Mouse (Mus musculus) liver, embryonic 14.5 days (tissue): ENCODE measurements around the gene Apob. TPM values are rescaled to one million over a fixed set of nuclear protein-coding genes. Genes with fewer than 3 reads are reported as not detected.

Experiments
- ATAC-seq: fragments of 200-750 bp; cut with Nextera tagmentation; 2 replicates; pipeline ENCODE4 v1.8.0; 2017; ENCODE audit warnings: moderate number of reproducible peaks, mild to moderate bottlenecking, moderate library complexity; ENCODE audit not compliant: insufficient read depth
- DNase-seq, 3 experiments: peaks; one replicate each; pipeline ENCODE4 v3.0.0-alpha.2; 2012 to 2013; ENCODE audit warnings: low read depth in 3 of 3, low spot score in 3 of 3
- H3K27ac ChIP-seq: fragments of 300-500 bp; sonication (generic); 2 replicates; pipeline ENCODE4 v1.5.1; 2014; ENCODE audit warnings: moderate library complexity, mild to moderate bottlenecking, control low read depth, inconsistent platforms
- H3K27me3 ChIP-seq: fragments of 300-500 bp; sonication (generic); 2 replicates; pipeline ENCODE4 v1.6.1; 2014; ENCODE audit warnings: mild to moderate bottlenecking, low read length, moderate library complexity; ENCODE audit not compliant: control insufficient read depth, insufficient read depth
- H3K36me3 ChIP-seq: fragments of 300-500 bp; sonication (generic); replicated peaks from 2 replicates; pipeline ENCODE4 v1.6.1; 2014; ENCODE audit warnings: low read depth; ENCODE audit not compliant: control insufficient read depth, insufficient read depth
- H3K4me1 ChIP-seq, 2 experiments: fragments of 200-500 bp in 1 of 2; fragments of 300-500 bp in 1 of 2; sonication (generic) in 1 of 2; replicated peaks; 2 replicates each; pipeline ENCODE4 v1.6.1; 2012 to 2014; ENCODE audit warnings: antibody characterized with exemption in 1 of 2, inconsistent platforms in 1 of 2, low read length in 1 of 2; ENCODE audit not compliant: control insufficient read depth in 2 of 2, insufficient read depth in 2 of 2
- H3K4me2 ChIP-seq: fragments of 300-500 bp; sonication (generic); 2 replicates; pipeline ENCODE4 v1.6.1; 2014; ENCODE audit warnings: low read depth, mild to moderate bottlenecking, control low read depth, moderate library complexity
- H3K4me3 ChIP-seq, 2 experiments: fragments of 200-500 bp in 1 of 2; fragments of 300-500 bp in 1 of 2; sonication (generic) in 1 of 2; 2 replicates each; pipeline ENCODE4 v1.5.1; 2012 to 2014; ENCODE audit warnings: low read depth in 2 of 2, low read length in 2 of 2, mild to moderate bottlenecking in 2 of 2, control low read depth in 1 of 2, inconsistent platforms in 1 of 2, moderate library complexity in 1 of 2; ENCODE audit not compliant: insufficient read depth in 1 of 2
- H3K9ac ChIP-seq: fragments of 300-500 bp; sonication (generic); replicated peaks from 2 replicates; pipeline ENCODE4 v1.6.1; 2014; ENCODE audit warnings: mild to moderate bottlenecking, control low read depth, moderate library complexity
- H3K9me3 ChIP-seq: fragments of 300-500 bp; sonication (generic); 2 replicates; pipeline ENCODE4 v1.6.1; 2016; ENCODE audit warnings: low read length, mixed read lengths; ENCODE audit not compliant: control insufficient read depth
- CTCF ChIP-seq: IDR thresholded peaks from 2 replicates; pipeline ENCODE4 v1.5.1; 2016; ENCODE audit warnings: antibody characterized with exemption, low read depth, control low read depth
- EP300 ChIP-seq: IDR thresholded peaks from 2 replicates; pipeline ENCODE4 v1.6.1; 2016; ENCODE audit warnings: antibody characterized with exemption, low read depth
- WGBS: fragments of 180-500 bp; shearing (Covaris S2); extraction: QIAGEN DNeasy Blood & Tissue Kit; methylation state at CpG from one replicate; pipeline ENCODE4 v1.1.7; 2014; ENCODE audit not compliant: insufficient replicate concordance; 5-methylcytosine and 5-hydroxymethylcytosine counted together
- polyA plus RNA-seq, 2 experiments: library from polyadenylated mRNA; depleted of rRNA in 1 of 2; stranded (reverse) in 1 of 2; unstranded in 1 of 2; fragments of >200 nt; fragmentation: Nextera tagmentation in 1 of 2; extraction: Ambion mirVana in 1 of 2; gene quantifications; 2 replicates each; pipeline versions ENCODE4 v1.2.1 to v1.2.3; 2012 to 2014

Apob gene
- polyA plus RNA-seq (2012; rRNA removed) (65.0 and 94.4 TPM in 2 replicates), polyA plus RNA-seq (2014; fragmentation: Nextera tagmentation; extraction: Ambion mirVana) (112 and 123 TPM in 2 replicates)

GRCm38 (mm10) chr12:7977466-7978189 lies at the start of gene Apob:
Gene Apob (plus strand): TSS chr12:7977648.
- H3K4me3 ChIP-seq, result peak within 1 kb of the TSS; percentile 31 to 49
- no peak for TF ChIP-seq CTCF
- TF ChIP-seq EP300, result no peak
- H3K9me3 ChIP-seq, result no peaks in the 10 kb centered on the region
- H3K36me3 ChIP-seq, result no peaks in the 10 kb centered on the region
- 0 out of 4 replicates have a peak, but pooled peaks cover 0 to 2% of the 10 kb centered on the region in 2 experiments for H3K4me1 ChIP-seq
- WGBS, result 62% methylated on average over 20 of the region's 20 CpGs
- ATAC-seq (peak; percentile 49), DNase-seq (peak in 2 of 3 experiments; percentile 6 to 16)
- peak within 1 kb of the TSS; percentile 27 for H3K27ac ChIP-seq
- peak within 1 kb of the TSS; percentile 20; the same call in 1 of the 2 replicates for H3K4me2 ChIP-seq
- H3K9ac ChIP-seq, result peak within 1 kb of the TSS; percentile 37
- no peaks in the 10 kb centered on the region for H3K27me3 ChIP-seq

GRCm38 (mm10) chr12:7932405-7932920 lies 45.0 kb upstream of the Apob start:
- no peaks in the 10 kb centered on the region for H3K36me3 ChIP-seq
- no peak for ATAC-seq
- no peak for TF ChIP-seq EP300
- no peak for TF ChIP-seq CTCF
- no peaks in the 10 kb centered on the region for H3K4me1 ChIP-seq
- WGBS, result 43% methylated on average over 4 of the region's 4 CpGs
- H3K9me3 ChIP-seq, result no peaks in the 10 kb centered on the region
- no peak for DNase-seq
- no peak overlapping the region for H3K9ac ChIP-seq
- H3K27me3 ChIP-seq, result no peaks in the 10 kb centered on the region
- no peak overlapping the region for H3K4me2 ChIP-seq
- no peak overlapping the region for H3K4me3 ChIP-seq
- no peak overlapping the region for H3K27ac ChIP-seq

GRCm38 (mm10) chr12:7950098-7950745 lies 27.2 kb upstream of the Apob start:
- Histone ChIP-seq H3K4me3 (no peak overlapping the region), H3K4me1 (no peaks in the 10 kb centered on the region), H3K4me2 (no peak overlapping the region; the same call in 1 of the 2 replicates), H3K27ac (no peak overlapping the region), H3K9me3 (no peaks in the 10 kb centered on the region), H3K36me3 (no peaks in the 10 kb centered on the region), H3K9ac (no peak overlapping the region), H3K27me3 (no peaks in the 10 kb centered on the region)
- peak; percentile 41; the same call in 1 of the 2 replicates for ATAC-seq
- 51% methylated on average over 9 of the region's 9 CpGs for WGBS
- TF ChIP-seq EP300 (no peak), CTCF (no peak)
- peak; percentile 7 to 16 (median 15) for DNase-seq

GRCm38 (mm10) chr12:7958851-7959250 lies 18.6 kb upstream of the Apob start:
- WGBS, result 50% methylated on average over 1 of the region's 1 CpGs
- H3K4me3 ChIP-seq, result no peak overlapping the region
- ATAC-seq (no peak), DNase-seq (no peak)
- no peak for TF ChIP-seq EP300
- no peak for TF ChIP-seq CTCF
- no peaks in the 10 kb centered on the region for H3K27me3 ChIP-seq
- H3K4me2 ChIP-seq, result no peak overlapping the region
- H3K36me3 ChIP-seq, result no peaks in the 10 kb centered on the region
- no peaks in the 10 kb centered on the region for H3K9me3 ChIP-seq
- H3K27ac ChIP-seq, result no peak overlapping the region
- H3K4me1 ChIP-seq, result no peaks in the 10 kb centered on the region
- H3K9ac ChIP-seq, result no peak overlapping the region

GRCm38 (mm10) chr12:7959310-7959918 lies 18.0 kb upstream of the Apob start:
- Histone ChIP-seq H3K27me3 (no peaks in the 10 kb centered on the region), H3K4me3 (no peak overlapping the region), H3K9me3 (no peaks in the 10 kb centered on the region), H3K36me3 (no peaks in the 10 kb centered on the region), H3K4me1 (no peaks in the 10 kb centered on the region), H3K27ac (no peak overlapping the region), H3K4me2 (no peak overlapping the region), H3K9ac (no peak overlapping the region)
- ATAC-seq, result no peak
- DNase-seq, result no peak
- 60% methylated on average over 6 of the region's 6 CpGs for WGBS
- TF ChIP-seq CTCF (no peak), EP300 (no peak)
